11 mouse cellular contexts compared by ENCODE assay signal in the genomic region with DNA sequence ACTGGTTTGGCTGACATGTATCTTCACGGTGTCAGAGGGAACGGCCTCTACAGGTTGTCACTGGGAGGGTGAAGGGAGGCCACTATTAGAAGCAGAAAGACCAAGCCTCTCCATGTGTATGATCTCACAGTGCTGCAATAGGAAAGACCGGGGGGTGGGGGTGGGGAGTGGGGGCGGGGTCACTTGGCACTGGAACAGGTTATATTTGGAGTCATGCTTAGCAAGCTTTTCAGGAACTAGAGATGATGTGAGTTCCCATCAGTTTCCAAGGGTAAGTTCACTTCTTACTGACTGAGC.
DNase-seq lines count a peak whose midpoint lies in the region; ATAC-seq lines count a peak whose summit lies in the region.
"Had no signal": no experiment of that assay in that cellular context is flagged by ENCODE, and none has a peak within 500 bp of the region (broad histone marks: within the 10 kb centered on the region; RNA-seq: fewer than 3 reads in every experiment).

No protein-coding gene starts in this region.

- H3K4me3 ChIP-seq in heart, embryonic 15.5 days = no peak overlapping the region
- no peak overlapping the region for H3K4me3 ChIP-seq in lung, embryonic 16.5 days (ENCODE audit: low read length)
- no peak overlapping the region for H3K4me3 ChIP-seq in stomach, embryonic 16.5 days (replicated peaks; ENCODE audit: low read length)
- H3K4me3 ChIP-seq: neural tube, embryonic 13.5 days had no signal

- H3K9me3 ChIP-seq in heart, embryonic 15.5 days (replicated peaks) = no peaks in the 10 kb centered on the region
- H3K9me3 ChIP-seq in lung, embryonic 16.5 days (ENCODE audit: control insufficient read depth, low read length) = no peaks in the 10 kb centered on the region
- H3K9me3 ChIP-seq in stomach, embryonic 16.5 days (replicated peaks; ENCODE audit: control insufficient read depth, low read length) = no peaks in the 10 kb centered on the region
- H3K9me3 ChIP-seq: neural tube, embryonic 13.5 days had no signal

- H3K9ac ChIP-seq in heart, embryonic 15.5 days = no peak overlapping the region
- no peak overlapping the region for H3K9ac ChIP-seq in lung, embryonic 16.5 days (ENCODE audit: low read length)
- H3K9ac ChIP-seq in stomach, embryonic 16.5 days (ENCODE audit: low read length) = no peak overlapping the region
- H3K9ac ChIP-seq: neural tube, embryonic 13.5 days had no signal

- H3K36me3 ChIP-seq in heart, embryonic 15.5 days = no peaks in the 10 kb centered on the region
- no peaks in the 10 kb centered on the region for H3K36me3 ChIP-seq in lung, embryonic 16.5 days (ENCODE audit: control insufficient read depth, insufficient read depth, low read length)
- H3K36me3 ChIP-seq in stomach, embryonic 16.5 days (ENCODE audit: control insufficient read depth, insufficient read depth, low read length) = no peaks in the 10 kb centered on the region
- H3K36me3 ChIP-seq: neural tube, embryonic 13.5 days had no signal

- H3K4me1 ChIP-seq in heart, embryonic 15.5 days (replicated peaks) = peaks cover 23% of the 10 kb centered on the region
- peaks cover 10% of the 10 kb centered on the region for H3K4me1 ChIP-seq in lung, embryonic 16.5 days (replicated peaks; ENCODE audit: control insufficient read depth, insufficient read depth, low read length)
- H3K4me1 ChIP-seq in stomach, embryonic 16.5 days (ENCODE audit: control insufficient read depth, insufficient read depth, low read length) = peaks cover 13% of the 10 kb centered on the region

- peak overlapping the region; percentile 69 for H3K27ac ChIP-seq in heart, embryonic 15.5 days
- 0 out of 2 replicates have a peak overlapping the region, but pooled peaks have one; percentile 10 for H3K27ac ChIP-seq in lung, embryonic 16.5 days (ENCODE audit: low read length)
- peak overlapping the region; percentile 76; the same call in 1 of the 2 replicates for H3K27ac ChIP-seq in stomach, embryonic 16.5 days (ENCODE audit: low read length)
- H3K27ac ChIP-seq: neural tube, embryonic 13.5 days had no signal

- peak overlapping the region; percentile 27 for H3K4me2 ChIP-seq in heart, embryonic 15.5 days
- H3K4me2 ChIP-seq in lung, embryonic 16.5 days (ENCODE audit: low read depth, low read length) = no peak overlapping the region
- peak overlapping the region; percentile 8; the same call in 1 of the 2 replicates for H3K4me2 ChIP-seq in stomach, embryonic 16.5 days (ENCODE audit: low read depth, low read length)
- H3K4me2 ChIP-seq: neural tube, embryonic 13.5 days had no signal

- DNase-seq in adrenal gland, postnatal 10 days = peak; percentile 12
- no peak for DNase-seq in adrenal gland, postnatal 4 days (ENCODE audit: low spot score in 2 of 2)
- no peak for DNase-seq in heart, postnatal 10 days
- DNase-seq in lung, postnatal 4 days = no peak
- DNase-seq in adipocyte (ENCODE audit: low spot score) = no peak
- DNase-seq: lung, adult 2 months had no signal

- ATAC-seq in heart, embryonic 15.5 days (replicated peaks; ENCODE audit: insufficient number of reproducible peaks, insufficient read depth, low FRiP score, low read depth) = peak; percentile 50; the same call in 1 of the 2 replicates
- peak; percentile 71 for ATAC-seq in lung, embryonic 16.5 days (ENCODE audit: low read depth)
- ATAC-seq in stomach, embryonic 16.5 days (ENCODE audit: insufficient read depth, low FRiP score) = peak; percentile 75; the same call in 1 of the 2 replicates
- ATAC-seq: inflammation-experienced regulatory T-cells, adult 6 months had no signal

- no peaks in the 10 kb centered on the region for H3K27me3 ChIP-seq in heart, embryonic 15.5 days
- H3K27me3 ChIP-seq in lung, embryonic 16.5 days (ENCODE audit: control insufficient read depth, insufficient read depth, low read depth, low read length) = no peaks in the 10 kb centered on the region
- H3K27me3 ChIP-seq in stomach, embryonic 16.5 days (ENCODE audit: control insufficient read depth, insufficient read depth, low read length) = no peaks in the 10 kb centered on the region
- H3K27me3 ChIP-seq: neural tube, embryonic 13.5 days had no signal

- WGBS in heart, embryonic 15.5 days = 12% methylated on average over 4 of the region's 4 CpGs
- 20% methylated on average over 4 of the region's 4 CpGs for WGBS in lung, embryonic 16.5 days
- WGBS in stomach, embryonic 16.5 days = 38% methylated on average over 4 of the region's 4 CpGs

- intact Hi-C loops in heart, postnatal 10 days (cut with DNase I) = no loop called here

Comparison
In these comparisons a context has a peak if more than half of its experiments do, and no peak if none do; other contexts are left out.
1. H3K27ac ChIP-seq: peak in every context shown above with its lines; median percentile 76 in stomach, embryonic 16.5 days; 69 in heart, embryonic 15.5 days; 10 in lung, embryonic 16.5 days.